Mouse (Mus musculus) limb, embryonic 12.5 days (tissue): ENCODE results near the gene Wfdc6b. TPM values are rescaled to one million over a fixed set of nuclear protein-coding genes. Genes with fewer than 3 reads are reported as not detected.

Source experiments
- ATAC-seq: fragments of 200-750 bp; cut with Nextera tagmentation; 2 replicates; pipeline ENCODE4 v1.8.0; 2017; ENCODE audit warnings: low read depth, moderate TSS enrichment; ENCODE audit not compliant: insufficient number of reproducible peaks, insufficient read depth, low FRiP score, low TSS enrichment
- H3K27ac ChIP-seq: fragments of 300-500 bp; sonication (generic); 2 replicates; pipeline ENCODE4 v1.5.1; 2016; ENCODE audit warnings: mild to moderate bottlenecking, moderate library complexity
- H3K27me3 ChIP-seq: fragments of 300-500 bp; sonication (generic); 2 replicates; pipeline ENCODE4 v1.6.1; 2016; ENCODE audit warnings: mild to moderate bottlenecking, moderate library complexity
- H3K36me3 ChIP-seq: fragments of 300-500 bp; sonication (generic); 2 replicates; pipeline ENCODE4 v1.6.1; 2016; ENCODE audit warnings: mild to moderate bottlenecking, moderate library complexity
- H3K4me1 ChIP-seq: fragments of 300-500 bp; sonication (generic); replicated peaks from 2 replicates; pipeline ENCODE4 v1.6.1; 2016
- H3K4me2 ChIP-seq: fragments of 300-500 bp; sonication (generic); 2 replicates; pipeline ENCODE4 v1.6.1; 2016; ENCODE audit warnings: mild to moderate bottlenecking, moderate library complexity
- H3K4me3 ChIP-seq: fragments of 300-500 bp; sonication (generic); replicated peaks from 2 replicates; pipeline ENCODE4 v1.5.1; 2016; ENCODE audit warnings: mild to moderate bottlenecking
- H3K9ac ChIP-seq: fragments of 300-500 bp; sonication (generic); replicated peaks from 2 replicates; pipeline ENCODE4 v1.6.1; 2016; ENCODE audit warnings: mild to moderate bottlenecking, moderate library complexity
- H3K9me3 ChIP-seq: fragments of 300-500 bp; sonication (generic); 2 replicates; pipeline ENCODE4 v1.6.1; 2016; ENCODE audit warnings: mild to moderate bottlenecking, moderate library complexity
- WGBS: fragments of 180-500 bp; shearing (Covaris S2); methylation state at CpG from one replicate; pipeline ENCODE4 v1.1.7; 2016; 5-methylcytosine and 5-hydroxymethylcytosine counted together
- polyA plus RNA-seq: library from polyadenylated mRNA; unstranded; fragments of >200 nt; fragmentation: Nextera tagmentation; extraction: Ambion mirVana; gene quantifications from 2 replicates; pipeline ENCODE4 v1.2.1, GENCODE M21; 2016

Gene Wfdc6b
- polyA plus RNA-seq, 1 experiment from 2014 or later, result not detected

DNA sequence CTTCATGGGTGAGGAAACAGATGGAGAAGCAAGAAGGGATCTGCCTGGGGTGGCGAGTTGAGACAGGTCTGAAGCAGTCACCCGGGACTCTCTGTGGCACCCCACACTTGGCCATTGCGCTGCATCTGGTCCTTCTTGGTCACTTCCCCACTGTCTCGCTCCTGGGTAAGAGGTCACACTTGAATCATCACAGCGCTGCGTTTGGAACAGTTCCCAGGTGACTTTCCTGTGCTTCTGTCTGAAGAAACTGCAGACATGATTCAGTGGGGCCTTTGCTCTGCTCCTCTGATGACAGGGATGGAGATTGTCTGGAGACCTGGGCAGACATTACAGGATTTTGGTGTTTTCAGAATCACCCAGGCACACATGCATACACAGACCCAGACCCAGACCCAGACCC, 4.5 kb upstream of the Wfdc6b start:
- 85% methylated on average over 6 of the region's 6 CpGs for WGBS
- H3K27me3 ChIP-seq, result no peaks in the 10 kb centered on the region
- ATAC-seq, result no peak

DNA sequence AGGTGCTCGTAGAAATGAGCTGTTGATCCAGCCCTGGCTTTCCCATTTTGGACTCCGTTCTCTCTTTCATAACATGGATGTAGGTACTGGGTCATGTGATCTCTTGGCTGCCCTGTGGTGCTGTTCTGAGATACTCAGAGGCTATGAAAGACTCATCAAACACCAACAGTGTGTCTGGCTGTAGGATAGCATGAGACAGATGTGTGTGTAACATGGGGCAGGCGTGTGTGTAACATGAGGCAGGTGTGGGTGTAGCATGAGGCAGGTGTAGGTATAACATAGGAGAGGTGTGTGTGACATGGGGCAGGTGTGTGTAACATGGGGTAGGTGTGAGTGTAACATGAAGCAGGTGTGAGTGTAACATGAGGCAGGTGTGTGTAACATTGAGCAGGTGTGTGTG, 2.1 kb downstream of the Wfdc6b start:
- Histone ChIP-seq H3K36me3 (no peaks in the 10 kb centered on the region), H3K27me3 (no peaks in the 10 kb centered on the region), H3K9ac (no peak overlapping the region), H3K4me3 (no peak overlapping the region), H3K27ac (no peak overlapping the region), H3K4me2 (no peak overlapping the region), H3K4me1 (0 out of 2 replicates have a peak, but pooled peaks cover 5% of the 10 kb centered on the region), H3K9me3 (no peaks in the 10 kb centered on the region)
- 90% methylated on average over 3 of the region's 3 CpGs for WGBS
- no peak for ATAC-seq

More for the DNA sequence above, 4.5 kb upstream of the Wfdc6b start:
- no peak overlapping the region for H3K4me3 ChIP-seq
- no peak overlapping the region for H3K9ac ChIP-seq
- no peak overlapping the region for H3K27ac ChIP-seq
- no peaks in the 10 kb centered on the region for H3K36me3 ChIP-seq
- peaks cover 2% of the 10 kb centered on the region; the same call in 1 of the 2 replicates for H3K9me3 ChIP-seq
- 0 out of 2 replicates have a peak, but pooled peaks cover 5% of the 10 kb centered on the region for H3K4me1 ChIP-seq
- no peak overlapping the region for H3K4me2 ChIP-seq

DNA sequence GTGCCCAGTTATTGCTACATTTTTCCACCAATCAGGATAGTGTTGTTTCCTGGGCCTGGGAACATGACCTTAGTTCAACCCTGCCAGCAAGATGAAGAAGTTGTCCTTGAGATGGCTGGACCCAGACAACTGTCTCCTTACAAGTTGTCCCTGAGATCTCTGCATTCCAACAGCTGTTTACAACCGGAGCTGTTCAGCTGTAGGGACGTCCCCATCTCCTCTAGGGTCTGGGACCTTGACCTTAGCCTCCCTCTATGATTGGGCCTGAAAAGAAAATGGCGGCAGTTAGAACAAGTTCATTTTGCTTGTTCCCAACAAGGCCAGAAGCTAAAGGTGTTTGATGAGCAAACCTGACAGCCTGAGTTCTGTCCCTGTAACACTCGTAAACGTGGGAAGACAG, 5.7 kb downstream of the Wfdc6b start:
- H3K9me3 ChIP-seq, result no peaks in the 10 kb centered on the region
- no peaks in the 10 kb centered on the region for H3K4me1 ChIP-seq
- ATAC-seq, result no peak
- no peak overlapping the region for H3K27ac ChIP-seq
- no peaks in the 10 kb centered on the region for H3K36me3 ChIP-seq
- no peaks in the 10 kb centered on the region for H3K27me3 ChIP-seq
- no peak overlapping the region for H3K9ac ChIP-seq
- H3K4me3 ChIP-seq, result no peak overlapping the region
- no peak overlapping the region for H3K4me2 ChIP-seq
- WGBS, result 66% methylated on average over 5 of the region's 5 CpGs

DNA sequence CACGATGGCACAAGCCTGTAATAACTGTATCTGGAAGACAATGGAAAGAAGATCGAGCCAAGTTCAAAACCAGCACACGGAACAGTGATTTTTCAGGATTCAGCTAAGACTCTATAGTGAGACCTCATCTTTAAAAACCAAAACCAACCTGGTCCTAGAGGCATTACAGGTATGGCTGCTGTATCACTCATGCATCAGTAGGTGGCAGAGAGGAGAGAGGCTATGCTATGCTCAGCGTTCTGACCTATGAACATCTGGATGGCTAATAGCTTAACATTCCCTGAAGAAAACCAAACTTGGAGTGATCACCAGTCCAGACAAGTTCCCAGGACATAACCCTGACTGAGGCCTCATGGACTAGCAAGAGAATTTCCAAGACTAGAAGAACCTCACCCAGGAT, 8.5 kb downstream of the Wfdc6b start:
- Histone ChIP-seq H3K27me3 (no peaks in the 10 kb centered on the region), H3K9me3 (no peaks in the 10 kb centered on the region), H3K4me3 (no peak overlapping the region), H3K9ac (no peak overlapping the region), H3K27ac (no peak overlapping the region), H3K4me2 (no peak overlapping the region), H3K4me1 (no peaks in the 10 kb centered on the region), H3K36me3 (no peaks in the 10 kb centered on the region)
- 89% methylated on average over 4 of the region's 4 CpGs for WGBS
- ATAC-seq, result no peak

DNA sequence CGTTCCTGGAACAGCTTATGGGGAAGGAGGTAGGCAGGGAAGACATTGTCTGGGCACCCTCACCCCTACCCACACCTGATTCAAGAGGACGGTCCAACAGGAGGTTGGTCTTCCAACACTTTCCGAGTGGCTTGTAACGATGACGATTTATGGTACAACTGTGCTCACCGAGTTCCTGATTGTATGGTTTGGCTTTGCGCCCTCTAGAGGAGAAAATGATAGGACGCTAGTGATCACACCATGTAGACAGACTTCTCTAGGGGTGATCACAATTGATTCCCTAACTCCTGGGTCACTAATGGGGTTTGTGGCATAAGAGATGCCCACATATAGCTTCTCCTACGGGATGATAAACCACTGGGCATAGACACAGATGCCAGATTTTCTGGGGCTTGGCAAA, 21.9 kb downstream of the Wfdc6b start:
- no peaks in the 10 kb centered on the region for H3K4me1 ChIP-seq
- WGBS, result 80% methylated on average over 9 of the region's 9 CpGs
- no peaks in the 10 kb centered on the region for H3K27me3 ChIP-seq
- no peak for ATAC-seq
- H3K4me2 ChIP-seq, result no peak overlapping the region
- H3K27ac ChIP-seq, result no peak overlapping the region
- no peak overlapping the region for H3K9ac ChIP-seq
- no peaks in the 10 kb centered on the region for H3K36me3 ChIP-seq
- no peaks in the 10 kb centered on the region for H3K9me3 ChIP-seq
- no peak overlapping the region for H3K4me3 ChIP-seq

DNA sequence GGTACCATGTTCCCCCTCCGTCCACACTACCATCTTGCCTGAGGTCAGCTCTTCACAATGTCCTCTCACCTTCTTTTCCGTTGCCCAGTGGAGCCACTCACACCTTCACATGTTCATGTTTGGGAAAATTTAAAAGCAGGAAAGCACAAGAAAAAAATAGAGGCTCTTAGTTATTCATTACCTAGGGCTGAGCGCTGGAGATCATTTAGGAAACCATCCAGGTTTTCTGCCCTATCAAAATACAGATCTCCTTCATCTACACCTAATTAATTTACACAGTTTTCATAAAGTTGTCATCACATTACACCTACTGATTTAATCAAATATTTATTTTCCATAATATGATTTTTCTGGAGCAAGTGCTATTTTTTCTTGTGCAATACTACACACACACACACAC, 25.4 kb downstream of the Wfdc6b start, which contains the start of gene Wfdc16:
TSS of gene Wfdc16 (minus strand) at position 101 of the 400 bp plus-strand sequence.
- ATAC-seq, result no peak
- no peaks in the 10 kb centered on the region for H3K9me3 ChIP-seq
- WGBS, result 84% methylated on average over 3 of the region's 3 CpGs
- H3K9ac ChIP-seq, result no peak within 1 kb of the TSS
- H3K4me1 ChIP-seq, result no peaks in the 10 kb centered on the region
- H3K27ac ChIP-seq, result no peak within 1 kb of the TSS
- H3K4me2 ChIP-seq, result no peak within 1 kb of the TSS
- no peak within 1 kb of the TSS for H3K4me3 ChIP-seq
- no peaks in the 10 kb centered on the region for H3K36me3 ChIP-seq
- no peaks in the 10 kb centered on the region for H3K27me3 ChIP-seq

DNA sequence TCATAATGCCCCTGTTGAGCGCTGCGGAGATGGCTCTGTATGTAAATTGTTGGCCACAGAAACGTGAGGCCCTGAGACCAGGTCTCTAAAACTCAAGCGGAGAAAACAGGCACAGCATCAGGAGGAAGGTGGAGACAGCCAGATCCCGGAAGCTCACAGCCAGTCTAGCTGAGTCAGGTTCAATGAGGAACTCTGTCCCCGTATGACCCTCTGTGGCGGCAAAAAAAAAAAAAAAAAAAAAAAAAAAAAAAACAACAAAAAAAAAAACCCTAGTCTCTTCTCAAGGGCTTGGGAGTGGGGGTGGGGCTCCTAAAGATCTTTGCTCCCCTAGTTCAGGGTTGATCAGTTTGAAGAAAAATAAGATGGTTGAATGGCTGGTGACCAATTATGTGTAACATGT, 27.8 kb downstream of the Wfdc6b start:
- ATAC-seq, result no peak
- H3K27me3 ChIP-seq, result 0 out of 2 replicates have a peak, but pooled peaks cover 2% of the 10 kb centered on the region
- no peaks in the 10 kb centered on the region for H3K4me1 ChIP-seq
- no peak overlapping the region for H3K4me3 ChIP-seq
- no peak overlapping the region for H3K9ac ChIP-seq
- no peaks in the 10 kb centered on the region for H3K9me3 ChIP-seq
- H3K27ac ChIP-seq, result no peak overlapping the region
- 67% methylated on average over 7 of the region's 7 CpGs for WGBS
- H3K36me3 ChIP-seq, result no peaks in the 10 kb centered on the region
- no peak overlapping the region for H3K4me2 ChIP-seq

DNA sequence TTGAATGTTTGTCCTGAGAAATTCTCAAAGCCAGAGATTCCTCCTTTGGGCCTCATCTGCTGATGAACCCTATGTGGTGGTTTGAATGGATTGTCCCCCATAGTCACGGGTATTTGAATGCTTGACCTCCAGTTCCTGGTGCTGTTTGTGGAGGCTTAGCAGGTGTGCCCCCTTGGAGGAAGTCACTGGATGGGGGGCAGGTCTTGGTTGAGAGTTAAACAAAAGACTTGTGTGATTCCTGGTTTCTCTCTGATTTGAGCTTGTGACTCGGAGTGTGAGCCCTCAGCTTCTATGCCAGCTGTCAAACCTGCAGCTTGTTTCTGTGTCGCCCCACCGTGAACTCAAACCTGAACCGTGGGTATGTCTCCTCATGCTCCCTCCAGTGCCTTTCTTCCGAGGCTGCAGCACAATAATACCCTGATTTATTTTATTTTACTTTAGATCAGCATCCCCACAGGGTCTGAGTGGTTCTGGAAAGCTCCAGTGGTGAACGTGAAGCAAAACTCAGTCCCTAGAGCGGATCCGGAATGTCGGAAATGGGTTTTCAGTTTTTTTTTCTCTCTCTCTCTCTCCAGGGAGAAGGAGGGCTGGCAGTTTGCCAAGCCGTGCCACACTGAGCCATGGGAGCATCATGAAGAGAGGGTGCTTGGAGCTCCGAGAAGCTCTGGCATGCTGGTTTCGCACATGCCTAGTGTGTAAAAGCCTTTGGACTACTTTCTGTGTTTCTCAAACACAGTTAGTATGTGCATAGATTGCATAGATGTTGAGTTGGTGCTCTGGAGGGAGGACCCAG, 28.8 kb downstream of the Wfdc6b start:
- Histone ChIP-seq H3K27me3 (0 out of 2 replicates have a peak, but pooled peaks cover 2% of the 10 kb centered on the region), H3K36me3 (no peaks in the 10 kb centered on the region), H3K27ac (no peak overlapping the region), H3K4me2 (no peak overlapping the region), H3K4me3 (no peak overlapping the region), H3K4me1 (no peaks in the 10 kb centered on the region), H3K9me3 (no peaks in the 10 kb centered on the region), H3K9ac (no peak overlapping the region)
- ATAC-seq, result no peak
- WGBS, result 84% methylated on average over 13 of the region's 13 CpGs

DNA sequence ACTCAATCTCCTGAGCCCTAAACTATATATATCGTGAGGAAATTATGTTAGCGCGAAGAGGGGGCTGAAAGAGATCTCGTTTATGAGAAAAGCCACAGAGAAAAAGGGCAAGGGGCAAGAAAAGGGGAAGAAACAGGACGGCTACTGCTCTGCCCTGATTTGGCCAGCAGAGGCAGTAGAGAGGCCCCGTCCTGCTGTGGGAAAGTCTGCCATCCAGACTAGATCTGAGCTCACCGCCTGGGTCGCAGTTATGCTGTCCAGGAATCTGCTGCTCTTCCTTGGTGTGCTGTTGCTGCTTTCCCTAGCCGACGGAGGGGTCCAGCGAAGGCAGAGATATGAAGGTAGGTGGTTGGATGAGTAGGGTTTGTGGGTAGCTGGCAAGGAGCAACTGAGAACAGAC, 42.5 kb downstream of the Wfdc6b start, which contains the start of gene Wfdc10:
TSS of gene Wfdc10 (plus strand) at position 189 of the 400 bp plus-strand sequence.
- peaks cover 5% of the 10 kb centered on the region; the same call in 1 of the 2 replicates for H3K27me3 ChIP-seq
- ATAC-seq, result peak; percentile 37; the same call in 1 of the 2 replicates
- H3K36me3 ChIP-seq, result no peaks in the 10 kb centered on the region
- no peak within 1 kb of the TSS for H3K4me2 ChIP-seq
- no peak within 1 kb of the TSS for H3K9ac ChIP-seq
- H3K4me3 ChIP-seq, result no peak within 1 kb of the TSS
- no peak within 1 kb of the TSS for H3K27ac ChIP-seq
- no peaks in the 10 kb centered on the region for H3K4me1 ChIP-seq
- WGBS, result 18% methylated on average over 11 of the region's 11 CpGs
- no peaks in the 10 kb centered on the region for H3K9me3 ChIP-seq

DNA sequence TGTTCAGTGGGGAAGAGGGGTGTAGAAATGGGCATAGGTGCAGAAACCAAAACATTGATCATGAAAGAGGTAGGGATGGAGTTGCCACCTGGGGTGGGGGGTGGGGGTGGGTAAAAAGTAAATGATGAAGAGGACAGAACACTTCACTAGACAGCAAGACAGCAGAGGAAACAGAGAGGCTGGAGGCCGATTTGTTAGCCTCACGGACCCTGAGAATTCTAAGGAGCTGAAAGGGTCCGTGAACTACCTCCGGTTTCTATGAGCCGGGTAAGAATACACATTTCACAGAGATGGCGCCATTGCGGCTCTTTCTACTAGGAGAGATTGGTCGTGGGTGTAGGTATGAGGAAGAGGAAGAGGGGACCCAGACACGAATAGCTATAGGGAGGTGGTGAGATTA, 43.2 kb downstream of the Wfdc6b start, which contains the start of gene Wfdc9:
TSS of gene Wfdc9 (minus strand) at position 101 of the 400 bp plus-strand sequence.
- no peak within 1 kb of the TSS for H3K27ac ChIP-seq
- no peak within 1 kb of the TSS for H3K4me2 ChIP-seq
- no peak for ATAC-seq
- 83% methylated on average over 9 of the region's 9 CpGs for WGBS
- peaks cover 5% of the 10 kb centered on the region; the same call in 1 of the 2 replicates for H3K27me3 ChIP-seq
- H3K9ac ChIP-seq, result no peak within 1 kb of the TSS
- no peaks in the 10 kb centered on the region for H3K9me3 ChIP-seq
- H3K36me3 ChIP-seq, result no peaks in the 10 kb centered on the region
- no peaks in the 10 kb centered on the region for H3K4me1 ChIP-seq
- H3K4me3 ChIP-seq, result no peak within 1 kb of the TSS

DNA sequence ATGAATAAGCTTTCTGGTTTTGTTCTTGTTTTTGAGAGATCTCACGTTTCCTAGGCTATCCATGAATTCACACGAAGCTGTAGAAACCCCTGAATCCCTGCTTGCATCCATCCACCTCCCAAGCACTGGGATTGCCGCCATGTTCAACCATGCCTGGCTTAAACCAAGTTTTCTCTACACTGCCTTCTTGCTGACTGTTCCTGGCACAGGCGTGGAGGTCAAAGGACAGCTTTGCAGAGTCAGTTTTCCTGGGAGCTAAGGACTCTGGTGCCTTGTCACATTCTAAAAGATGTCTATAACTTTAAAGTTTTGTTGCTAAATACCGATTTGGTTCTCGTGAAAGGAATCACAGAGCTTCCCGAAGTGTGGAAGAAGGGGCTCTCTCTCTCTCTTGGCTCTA, 51.5 kb downstream of the Wfdc6b start:
- no peaks in the 10 kb centered on the region for H3K36me3 ChIP-seq
- H3K9ac ChIP-seq, result no peak overlapping the region
- H3K4me1 ChIP-seq, result no peaks in the 10 kb centered on the region
- H3K27me3 ChIP-seq, result no peaks in the 10 kb centered on the region
- no peak overlapping the region for H3K27ac ChIP-seq
- no peaks in the 10 kb centered on the region for H3K9me3 ChIP-seq
- WGBS, result 87% methylated on average over 7 of the region's 7 CpGs
- H3K4me2 ChIP-seq, result no peak overlapping the region
- H3K4me3 ChIP-seq, result no peak overlapping the region
- no peak for ATAC-seq
